Mouse (Mus musculus) MEL (cell line): ENCODE results near the gene Nectin4. TPM values are rescaled to one million over a fixed set of nuclear protein-coding genes. Genes with fewer than 3 reads are reported as not detected.
A peak's percentile ranks its signal among the peaks of the same experiment; 100 is the strongest.

Source experiments
- DNase-seq: peaks from one replicate; pipeline ENCODE4 v3.0.0; 2011; ENCODE audit warnings: low read depth, low spot score
- H3K27ac ChIP-seq: 2 replicates; pipeline ENCODE4 v1.5.1; 2012; ENCODE audit warnings: low read depth, mild to moderate bottlenecking, control low read depth, low read length, moderate library complexity; ENCODE audit not compliant: control insufficient read depth
- H3K27me3 ChIP-seq, 2 experiments: fragments of 150-350 bp in 1 of 2; sonication (generic) in 1 of 2; 2 replicates each; pipeline ENCODE4 v1.6.1; 2012; ENCODE audit warnings: low read length in 2 of 2, mild to moderate bottlenecking in 2 of 2, improper control_type of control experiment in 1 of 2, moderate library complexity in 1 of 2; ENCODE audit not compliant: insufficient read depth in 2 of 2, control insufficient read depth in 1 of 2
- H3K36me3 ChIP-seq, 2 experiments: 2 replicates each; pipeline ENCODE4 v1.6.1; 2012 to 2014; ENCODE audit warnings: low read length in 2 of 2, improper control_type of control experiment in 1 of 2, inconsistent platforms in 1 of 2, mild to moderate bottlenecking in 1 of 2; ENCODE audit not compliant: insufficient read depth in 2 of 2, control insufficient read depth in 1 of 2
- H3K4me1 ChIP-seq, 2 experiments: fragments of 150-350 bp in 1 of 2; sonication (generic) in 1 of 2; 2 replicates each; pipeline ENCODE4 v1.6.1; 2012; ENCODE audit warnings: low read length in 2 of 2, improper control_type of control experiment in 1 of 2, mild to moderate bottlenecking in 1 of 2; ENCODE audit not compliant: insufficient read depth in 2 of 2, control insufficient read depth in 1 of 2
- H3K4me3 ChIP-seq, 2 experiments: fragments of 150-350 bp in 1 of 2; sonication (generic) in 1 of 2; 2 replicates each; pipeline ENCODE4 v1.5.1; 2012; ENCODE audit warnings: low read depth in 2 of 2, low read length in 2 of 2, mild to moderate bottlenecking in 2 of 2, moderate library complexity in 2 of 2, control low read depth in 1 of 2, improper control_type of control experiment in 1 of 2; ENCODE audit not compliant: control insufficient read depth in 1 of 2, insufficient read depth in 1 of 2
- H3K79me2 ChIP-seq: 2 replicates; pipeline ENCODE4 v1.6.1; 2012; ENCODE audit warnings: mild to moderate bottlenecking, low read length, moderate library complexity; ENCODE audit not compliant: control insufficient read depth, poor library complexity, insufficient read depth
- H3K9ac ChIP-seq: 2 replicates; pipeline ENCODE4 v1.6.1; 2012; ENCODE audit warnings: low read depth, mild to moderate bottlenecking, control low read depth, low read length, moderate library complexity; ENCODE audit not compliant: control insufficient read depth, poor library complexity, severe bottlenecking
- H3K9me3 ChIP-seq: fragments of 150-350 bp; sonication (generic); replicated peaks from 2 replicates; pipeline ENCODE4 v1.6.1; 2012; ENCODE audit warnings: mild to moderate bottlenecking, low read length, improper control_type of control experiment, moderate library complexity; ENCODE audit not compliant: insufficient read depth
- CTCF ChIP-seq, 3 experiments: IDR thresholded peaks in 2 of 3; conservative IDR thresholded peaks in 1 of 3; 2 replicates each; pipeline ENCODE4 v1.5.1; 2011 to 2012; ENCODE audit warnings: low read length in 3 of 3, low read depth in 2 of 3, mild to moderate bottlenecking in 2 of 3, improper control_type of control experiment in 1 of 3, inconsistent platforms in 1 of 3, mixed read lengths in 1 of 3, moderate library complexity in 1 of 3; ENCODE audit not compliant: control insufficient read depth in 1 of 3, insufficient read depth in 1 of 3, poor library complexity in 1 of 3, severe bottlenecking in 1 of 3
- ELF1 ChIP-seq: IDR thresholded peaks from 2 replicates; pipeline ENCODE4 v1.6.1; 2014; ENCODE audit warnings: low read depth, mild to moderate bottlenecking, inconsistent platforms, low read length, improper control_type of control experiment, moderate library complexity
- EP300 ChIP-seq, 2 experiments: IDR thresholded peaks; 2 replicates each; pipeline ENCODE4 v1.6.1; 2011; ENCODE audit warnings: improper control_type of control experiment in 2 of 2, low read length in 2 of 2, low read depth in 1 of 2, mild to moderate bottlenecking in 1 of 2
- HCFC1 ChIP-seq: IDR thresholded peaks from 2 replicates; pipeline ENCODE4 v1.6.1; 2012; ENCODE audit warnings: low read depth, mild to moderate bottlenecking, inconsistent platforms, low read length, improper control_type of control experiment, moderate library complexity
- KAT2A ChIP-seq: conservative IDR thresholded peaks from 2 replicates; pipeline ENCODE4 v1.6.1; 2012; ENCODE audit warnings: low read depth, low read length, improper control_type of control experiment, inconsistent platforms
- RAD21 ChIP-seq: IDR thresholded peaks from 2 replicates; pipeline ENCODE4 v1.6.1; 2011; ENCODE audit warnings: mild to moderate bottlenecking, low read depth, low read length, improper control_type of control experiment
- SMC3 ChIP-seq: IDR thresholded peaks from 2 replicates; pipeline ENCODE4 v1.6.1; 2011; ENCODE audit warnings: low read depth, low read length, improper control_type of control experiment
- TBP ChIP-seq: IDR thresholded peaks from 2 replicates; pipeline ENCODE4 v1.8.0; 2011; ENCODE audit warnings: low read depth, low read length, improper control_type of control experiment
- USF1 ChIP-seq: IDR thresholded peaks from 2 replicates; pipeline ENCODE4 v1.6.1; 2014; ENCODE audit warnings: low read depth, mild to moderate bottlenecking, inconsistent platforms, low read length, improper control_type of control experiment, moderate library complexity
- ZNF384 ChIP-seq: IDR thresholded peaks from 2 replicates; pipeline ENCODE4 v1.6.1; 2012; ENCODE audit warnings: low read depth, mild to moderate bottlenecking, inconsistent platforms, low read length, improper control_type of control experiment
- polyA plus RNA-seq, 2 experiments: library from polyadenylated mRNA; stranded (reverse) in 1 of 2; unstranded in 1 of 2; fragments of >175 nt in 1 of 2; fragments of >200 nt in 1 of 2; gene quantifications; 2 replicates each; pipeline versions ENCODE4 v1.2.1 to v1.2.4; 2012; ENCODE audit warnings: low replicate concordance in 2 of 2, low read depth in 1 of 2; ENCODE audit not compliant: insufficient read length in 2 of 2, insufficient read depth in 1 of 2, missing spikeins in 1 of 2
- total RNA-seq: library from RNA; depleted of rRNA; stranded (reverse); fragments of 300-350 nt; gene quantifications from 2 replicates; pipeline ENCODE4 v1.2.3, GENCODE M21; 2012

The Nectin4 gene
- total and polyA plus RNA-seq, 3 experiments: 0.04 to 0.15 TPM; not detected in 1

DNA sequence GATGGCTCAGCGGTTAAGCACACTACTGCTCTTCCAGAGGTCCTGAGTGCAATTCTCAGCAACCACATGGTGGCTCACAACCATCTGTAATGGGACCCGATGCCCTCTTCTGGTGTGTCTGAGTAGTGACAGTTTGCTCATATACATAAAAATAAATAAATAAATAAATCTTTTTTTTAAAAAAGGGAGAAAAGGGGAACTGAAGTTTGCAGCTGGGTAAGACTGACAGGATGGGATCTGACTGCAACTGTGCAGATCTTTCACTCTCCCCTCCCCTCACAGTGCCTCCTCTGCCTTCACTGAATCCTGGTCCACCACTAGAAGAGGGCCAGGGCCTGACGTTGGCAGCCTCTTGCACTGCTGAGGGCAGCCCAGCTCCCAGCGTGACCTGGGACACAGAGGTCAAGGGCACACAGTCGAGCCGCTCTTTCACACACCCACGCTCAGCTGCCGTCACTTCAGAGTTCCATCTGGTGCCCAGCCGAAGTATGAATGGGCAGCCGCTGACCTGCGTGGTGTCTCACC, 12.3 kb downstream of the Nectin4 start:
- Histone ChIP-seq H3K36me3 (peaks cover 0 to 3% of the 10 kb centered on the region in 2 experiments; a peak in 1 of 4 replicates), H3K4me3 (no peak overlapping the region), H3K9ac (no peak overlapping the region), H3K27ac (no peak overlapping the region), H3K9me3 (no peaks in the 10 kb centered on the region), H3K4me1 (peaks cover 0 to 22% of the 10 kb centered on the region in 2 experiments; a peak in 2 of 4 replicates), H3K27me3 (no peaks in the 10 kb centered on the region), H3K79me2 (no peaks in the 10 kb centered on the region)
- TF ChIP-seq ZNF384: peak; percentile 65
- TF ChIP-seq USF1: no peak
- TF ChIP-seq EP300 (IDR thresholded peaks at IDR 0.05; ENCODE audit: low read depth in 1 of 2, low read length in 2 of 2): no peak
- peak in 1 of 3 experiments; percentile 11; a peak in 1 of 6 replicates for TF ChIP-seq CTCF (IDR thresholded peaks at IDR 0.05 in 2 of 3, conservative IDR thresholded peaks at IDR 0.05 in 1 of 3; ENCODE audit: control insufficient read depth in 1 of 3, insufficient read depth in 1 of 3, low read depth in 2 of 3, low read length in 3 of 3, poor library complexity in 1 of 3, severe bottlenecking in 1 of 3)
- peak; percentile 55 for DNase-seq

DNA sequence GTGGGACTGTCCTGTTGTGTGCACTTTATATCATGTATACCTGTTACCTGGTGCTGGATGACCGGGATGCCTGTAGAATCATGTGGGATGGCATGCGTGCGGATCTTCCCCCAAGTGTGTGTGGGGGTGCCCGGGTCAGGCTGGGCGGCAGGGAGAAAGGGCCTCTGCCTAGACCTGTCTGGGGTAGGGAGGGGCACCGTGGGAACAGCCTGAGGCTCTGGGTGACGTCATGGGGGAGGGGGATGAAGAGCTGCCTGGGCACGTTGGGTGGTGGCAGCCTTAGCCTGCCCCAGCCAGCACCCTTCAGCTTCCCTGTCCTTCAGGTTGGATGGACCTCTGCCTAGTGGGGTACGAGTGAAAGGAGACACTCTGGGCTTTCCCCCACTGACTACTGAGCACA, 14.5 kb downstream of the Nectin4 start:
- Histone ChIP-seq H3K4me1 (peaks cover 0 to 20% of the 10 kb centered on the region in 2 experiments; a peak in 3 of 4 replicates), H3K27me3 (no peaks in the 10 kb centered on the region), H3K9me3 (no peaks in the 10 kb centered on the region)

DNA sequence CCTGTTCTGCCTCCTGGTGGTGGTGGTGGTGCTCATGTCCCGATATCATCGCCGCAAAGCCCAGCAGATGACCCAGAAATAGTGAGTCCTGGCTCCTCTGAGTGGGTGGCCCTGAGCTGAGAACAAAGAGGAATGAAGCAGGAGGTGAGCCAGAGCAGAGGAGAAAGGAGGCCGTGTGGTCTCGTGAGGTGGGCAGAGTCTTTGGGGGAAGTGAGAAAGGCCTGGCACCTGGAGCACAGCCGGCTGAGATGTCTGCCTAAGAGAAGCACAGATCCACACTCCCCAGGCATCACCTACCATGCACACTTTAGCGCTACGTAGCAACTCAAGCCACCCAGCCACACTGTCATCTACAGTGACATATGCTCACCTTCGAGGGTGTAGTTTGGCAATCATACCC, 15.3 kb downstream of the Nectin4 start:
- H3K36me3 ChIP-seq: no peaks in the 10 kb centered on the region
- TF ChIP-seq ELF1 (no peak), CTCF (IDR thresholded peaks at IDR 0.05 in 2 of 3, conservative IDR thresholded peaks at IDR 0.05 in 1 of 3; ENCODE audit: control insufficient read depth in 1 of 3, insufficient read depth in 1 of 3, low read depth in 2 of 3, low read length in 3 of 3, poor library complexity in 1 of 3, severe bottlenecking in 1 of 3) (0 out of 6 replicates have a peak, but pooled peaks of 1 of the 3 experiments have one; percentile 6)
- no peak for DNase-seq
- H3K79me2 ChIP-seq: peaks cover 11% of the 10 kb centered on the region
- H3K27me3 ChIP-seq: no peaks in the 10 kb centered on the region
- no peak overlapping the region for H3K9ac ChIP-seq
- peaks cover 0 to 14% of the 10 kb centered on the region in 2 experiments; a peak in 3 of 4 replicates for H3K4me1 ChIP-seq
- H3K4me3 ChIP-seq: no peak overlapping the region
- no peak overlapping the region for H3K27ac ChIP-seq
- H3K9me3 ChIP-seq: no peaks in the 10 kb centered on the region

More for the DNA sequence above, 14.5 kb downstream of the Nectin4 start:
- H3K79me2 ChIP-seq: peaks cover 6% of the 10 kb centered on the region
- DNase-seq: no peak
- H3K27ac ChIP-seq: no peak overlapping the region
- TF ChIP-seq TBP: no peak
- no peak overlapping the region for H3K9ac ChIP-seq
- peaks cover 0 to 3% of the 10 kb centered on the region in 2 experiments; a peak in 1 of 4 replicates for H3K36me3 ChIP-seq
- no peak overlapping the region for H3K4me3 ChIP-seq

DNA sequence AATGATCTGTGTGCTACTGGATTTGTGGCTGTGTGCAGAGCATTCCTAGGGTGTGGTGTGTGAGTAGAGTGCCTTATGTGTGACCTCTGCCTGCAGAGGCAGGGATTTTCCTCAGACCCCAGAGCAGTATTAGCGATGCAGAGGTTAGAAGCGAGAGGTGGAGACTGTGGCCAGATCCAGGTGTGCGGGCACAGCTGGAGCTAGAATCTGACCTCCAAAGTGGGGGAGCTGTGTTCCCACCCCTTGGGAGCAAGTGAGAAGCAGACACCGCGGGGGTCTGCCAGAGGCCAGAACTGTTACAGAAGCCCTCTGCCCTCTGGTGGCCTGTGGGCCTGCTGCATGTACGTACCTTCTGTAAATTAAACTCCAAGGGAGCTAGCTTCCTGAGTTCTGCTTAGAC, 17.2 kb downstream of the Nectin4 start:
- no peaks in the 10 kb centered on the region for H3K9me3 ChIP-seq
- H3K79me2 ChIP-seq: peaks cover 16% of the 10 kb centered on the region
- H3K27ac ChIP-seq: no peak overlapping the region
- peaks cover 0 to 7% of the 10 kb centered on the region in 2 experiments; a peak in 2 of 4 replicates for H3K36me3 ChIP-seq
- no peak overlapping the region for H3K9ac ChIP-seq
- peaks cover 0 to 19% of the 10 kb centered on the region in 2 experiments for H3K4me1 ChIP-seq
- DNase-seq: peak; percentile 58
- peak; percentile 25 for TF ChIP-seq RAD21
- TF ChIP-seq SMC3: peak; percentile 52
- TF ChIP-seq CTCF (IDR thresholded peaks at IDR 0.05 in 2 of 3, conservative IDR thresholded peaks at IDR 0.05 in 1 of 3; ENCODE audit: control insufficient read depth in 1 of 3, insufficient read depth in 1 of 3, low read depth in 2 of 3, low read length in 3 of 3, poor library complexity in 1 of 3, severe bottlenecking in 1 of 3): peak; percentile 43 to 60 (median 52); a peak in 5 of 6 replicates
- TF ChIP-seq HCFC1: no peak
- TF ChIP-seq KAT2A: no peak
- H3K27me3 ChIP-seq: no peaks in the 10 kb centered on the region
- H3K4me3 ChIP-seq: no peak overlapping the region
